Mouse (Mus musculus) midbrain, embryonic 16.5 days (tissue): ENCODE results near the gene Wnt7b. TPM values are rescaled to one million over a fixed set of nuclear protein-coding genes. Genes with fewer than 3 reads are reported as not detected.

ENCODE experiments used
- ATAC-seq: fragments of 200-750 bp; cut with Nextera tagmentation; 2 replicates; pipeline ENCODE4 v1.8.0; 2017; ENCODE audit warnings: moderate TSS enrichment
- H3K27ac ChIP-seq: fragments of 300-500 bp; sonication (generic); 2 replicates; pipeline ENCODE4 v1.5.1; 2014; ENCODE audit warnings: mild to moderate bottlenecking, low read length, mixed read lengths
- H3K27me3 ChIP-seq: fragments of 300-500 bp; sonication (generic); 2 replicates; pipeline ENCODE4 v1.6.1; 2014; ENCODE audit warnings: low read depth, low read length, mixed read lengths; ENCODE audit not compliant: control insufficient read depth, insufficient read depth
- H3K36me3 ChIP-seq: fragments of 300-500 bp; sonication (generic); 2 replicates; pipeline ENCODE4 v1.6.1; 2014; ENCODE audit warnings: mild to moderate bottlenecking, low read length, moderate library complexity, mixed read lengths; ENCODE audit not compliant: control insufficient read depth, insufficient read depth
- H3K4me1 ChIP-seq: fragments of 300-500 bp; sonication (generic); 2 replicates; pipeline ENCODE4 v1.6.1; 2014; ENCODE audit warnings: mild to moderate bottlenecking, low read length, mixed read lengths; ENCODE audit not compliant: control insufficient read depth, insufficient read depth
- H3K4me2 ChIP-seq: fragments of 300-500 bp; sonication (generic); 2 replicates; pipeline ENCODE4 v1.6.1; 2014; ENCODE audit warnings: mild to moderate bottlenecking, low read length, mixed read lengths
- H3K4me3 ChIP-seq: fragments of 300-500 bp; sonication (generic); 2 replicates; pipeline ENCODE4 v1.5.1; 2014; ENCODE audit warnings: low read depth, mild to moderate bottlenecking, low read length, moderate library complexity, mixed read lengths
- H3K9ac ChIP-seq: fragments of 300-500 bp; sonication (generic); 2 replicates; pipeline ENCODE4 v1.6.1; 2014; ENCODE audit warnings: low read depth, low read length, mixed read lengths
- H3K9me3 ChIP-seq: fragments of 300-500 bp; sonication (generic); replicated peaks from 2 replicates; pipeline ENCODE4 v1.6.1; 2014; ENCODE audit warnings: mild to moderate bottlenecking, low read length, mixed read lengths; ENCODE audit not compliant: control insufficient read depth, poor library complexity, severe bottlenecking
- WGBS: fragments of 180-500 bp; shearing (Covaris S2); extraction: QIAGEN DNeasy Blood & Tissue Kit; methylation state at CpG from one replicate; pipeline ENCODE4 v1.1.7; 2014; 5-methylcytosine and 5-hydroxymethylcytosine counted together
- polyA plus RNA-seq: library from polyadenylated mRNA; unstranded; fragments of >200 nt; fragmentation: Nextera tagmentation; extraction: Ambion mirVana; gene quantifications from 2 replicates; pipeline ENCODE4 v1.2.1, GENCODE M21; 2015

Gene Wnt7b
- polyA plus RNA-seq, 1 experiment from 2014 or later = 25.3 TPM

DNA sequence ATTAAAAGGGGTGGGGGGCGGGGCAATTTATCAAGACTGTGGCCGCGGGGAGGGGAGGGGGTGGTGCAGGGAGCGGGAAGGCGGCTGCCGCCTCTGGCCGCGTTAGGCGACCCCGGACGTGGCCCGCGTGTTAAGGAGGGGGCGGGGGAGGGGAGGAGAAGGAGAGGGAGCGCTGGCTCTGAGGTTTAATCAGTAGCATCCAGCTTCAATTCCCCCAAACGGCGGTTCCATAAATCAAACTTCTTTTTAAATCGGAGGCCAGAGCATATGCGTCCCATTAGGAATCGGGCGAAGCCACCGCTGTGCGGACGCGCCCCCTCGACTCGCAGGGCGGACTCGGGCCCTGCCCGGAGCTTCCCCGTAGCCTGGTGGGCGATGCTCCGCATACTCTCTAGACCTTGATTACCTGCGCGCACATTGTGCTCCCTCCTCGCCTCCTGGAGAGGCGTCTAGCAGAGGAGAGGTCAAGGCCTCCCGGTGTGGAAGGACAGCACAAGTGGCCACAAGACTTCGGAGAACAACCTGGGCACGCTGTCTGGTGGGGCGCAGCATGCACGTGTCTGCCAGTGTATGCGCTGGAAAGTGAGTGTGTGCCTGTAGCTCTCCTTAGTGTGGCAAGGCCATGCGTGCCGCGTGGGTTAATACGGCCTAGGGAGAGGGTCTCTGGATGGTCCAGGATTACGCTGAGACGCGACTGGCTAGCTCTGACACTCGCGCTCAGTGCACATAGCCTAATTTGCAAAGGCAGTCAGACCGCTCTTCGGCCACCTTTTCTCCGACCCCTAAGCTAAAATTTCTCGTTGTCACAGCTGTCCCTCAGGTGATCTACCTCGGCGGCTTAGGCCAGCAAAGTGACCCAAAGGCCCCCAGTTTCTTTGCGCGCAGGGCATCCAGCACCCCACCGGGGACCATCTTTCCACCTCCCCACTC is 5.5 kb downstream of the Wnt7b start:
- ATAC-seq = no peak
- Histone ChIP-seq H3K4me1 (peaks cover 38% of the 10 kb centered on the region), H3K27ac (peak overlapping the region; percentile 48), H3K27me3 (peaks cover 58% of the 10 kb centered on the region), H3K9me3 (no peaks in the 10 kb centered on the region), H3K36me3 (no peaks in the 10 kb centered on the region), H3K4me2 (peak overlapping the region; percentile 92), H3K4me3 (peak overlapping the region; percentile 47), H3K9ac (peak overlapping the region; percentile 65)
- under 1% methylated on average over 56 of the region's 61 CpGs for WGBS

DNA sequence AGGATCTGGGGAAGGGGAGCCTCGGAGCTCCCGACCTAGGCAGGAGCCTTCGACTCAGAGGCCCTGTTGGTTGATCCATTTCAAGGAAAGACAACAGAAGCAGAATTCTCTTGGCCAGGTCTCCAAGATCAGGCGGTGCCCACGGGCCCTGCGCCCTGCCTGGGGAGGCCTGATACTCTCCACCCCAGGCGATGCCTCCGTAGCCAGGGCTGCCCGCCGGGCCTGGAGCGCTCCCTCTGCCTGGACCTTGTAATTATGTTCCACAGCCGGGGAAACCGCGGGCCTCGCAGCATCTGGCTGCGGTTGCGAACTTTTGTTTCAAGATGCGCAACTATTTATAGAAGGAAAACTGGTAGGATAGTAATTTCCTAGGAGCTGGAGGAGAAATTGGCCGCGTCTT is 6.2 kb downstream of the Wnt7b start:
- H3K4me2 ChIP-seq = peak overlapping the region; percentile 92
- H3K9ac ChIP-seq = peak overlapping the region; percentile 65; the same call in 1 of the 2 replicates
- no peaks in the 10 kb centered on the region for H3K9me3 ChIP-seq
- peaks cover 32% of the 10 kb centered on the region for H3K4me1 ChIP-seq
- H3K27me3 ChIP-seq = peaks cover 54% of the 10 kb centered on the region
- 2% methylated on average over 20 of the region's 20 CpGs for WGBS
- ATAC-seq = no peak
- no peaks in the 10 kb centered on the region for H3K36me3 ChIP-seq
- peak overlapping the region; percentile 64 for H3K27ac ChIP-seq
- peak overlapping the region; percentile 47 for H3K4me3 ChIP-seq

DNA sequence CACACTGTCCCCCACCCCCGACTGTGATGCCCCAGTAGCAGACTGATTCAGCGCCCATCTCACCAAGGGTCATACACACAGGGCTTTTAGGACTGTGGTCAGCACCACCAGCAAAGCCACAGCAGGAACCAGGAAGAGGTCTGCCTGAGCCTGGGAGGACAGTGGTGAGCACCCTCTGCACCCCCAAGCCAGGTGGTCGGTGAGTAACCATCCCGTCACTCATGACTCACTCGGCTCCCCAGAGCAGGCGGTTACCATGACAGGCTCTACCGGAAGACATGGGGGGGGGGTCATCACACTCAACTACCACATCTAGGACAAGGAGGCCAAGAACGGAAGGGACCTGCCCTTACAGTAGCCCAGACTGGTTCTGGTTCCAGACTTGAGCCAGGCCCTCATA is 7.7 kb downstream of the Wnt7b start:
- ATAC-seq = no peak
- Histone ChIP-seq H3K9me3 (no peaks in the 10 kb centered on the region), H3K9ac (no peak overlapping the region), H3K4me3 (no peak overlapping the region), H3K27me3 (peaks cover 44% of the 10 kb centered on the region), H3K27ac (no peak overlapping the region), H3K4me1 (peaks cover 22% of the 10 kb centered on the region), H3K4me2 (no peak overlapping the region), H3K36me3 (no peaks in the 10 kb centered on the region)
- 77% methylated on average over 8 of the region's 8 CpGs for WGBS

- Histone ChIP-seq H3K4me2 (no peak overlapping the region), H3K9ac (no peak overlapping the region), H3K36me3 (no peaks in the 10 kb centered on the region), H3K27me3 (peaks cover 39% of the 10 kb centered on the region), H3K4me3 (no peak overlapping the region), H3K27ac (no peak overlapping the region), H3K4me1 (peaks cover 22% of the 10 kb centered on the region), H3K9me3 (no peaks in the 10 kb centered on the region)
- 69% methylated on average over 5 of the region's 5 CpGs for WGBS
- ATAC-seq = no peak
Observed at GRCm38 (mm10) chr15:85574086-85574485, 8.2 kb downstream of the Wnt7b start.

DNA sequence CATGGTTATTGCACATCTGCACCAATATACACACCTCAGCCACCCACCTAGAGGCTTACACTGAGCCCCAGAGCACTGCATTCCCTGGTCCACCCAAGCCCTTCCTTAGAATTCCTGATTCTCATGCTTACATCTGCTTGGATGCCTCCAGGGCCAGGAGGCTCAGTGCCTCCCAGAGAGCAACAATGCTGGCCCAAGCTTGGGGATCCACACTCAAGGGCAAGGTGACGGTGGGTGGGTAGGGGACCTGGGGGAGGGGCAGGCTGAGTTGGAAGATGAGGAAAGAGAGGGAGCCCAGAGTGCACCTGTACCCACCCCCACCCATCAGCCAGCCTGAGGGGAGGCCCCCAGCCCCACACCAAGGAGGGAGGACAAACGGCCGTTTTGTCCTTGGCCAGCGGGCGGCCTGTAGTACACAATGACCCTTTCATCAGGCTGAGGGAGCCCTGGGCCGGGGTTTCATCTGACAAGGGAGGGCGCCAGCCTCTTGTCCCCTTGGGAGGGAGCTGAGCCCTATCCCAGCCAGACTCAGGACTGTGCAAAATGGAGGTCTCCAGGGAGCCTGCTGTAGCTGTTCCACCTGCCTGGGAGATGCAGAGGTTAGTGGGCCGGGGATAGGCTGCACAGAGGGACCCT is 9.5 kb downstream of the Wnt7b start:
- peak; percentile 41; the same call in 1 of the 2 replicates for ATAC-seq
- Histone ChIP-seq H3K9me3 (no peaks in the 10 kb centered on the region), H3K4me1 (peaks cover 18% of the 10 kb centered on the region), H3K27ac (no peak overlapping the region), H3K36me3 (no peaks in the 10 kb centered on the region), H3K27me3 (peaks cover 27% of the 10 kb centered on the region), H3K9ac (no peak overlapping the region), H3K4me2 (no peak overlapping the region), H3K4me3 (no peak overlapping the region)
- WGBS = 24% methylated on average over 8 of the region's 8 CpGs

GRCm38 (mm10) chr15:85569995-85570734 is 12.1 kb downstream of the Wnt7b start:
- 71% methylated on average over 8 of the region's 8 CpGs for WGBS
- no peak overlapping the region for H3K4me2 ChIP-seq
- H3K36me3 ChIP-seq = no peaks in the 10 kb centered on the region
- H3K4me1 ChIP-seq = no peaks in the 10 kb centered on the region; the same call in 1 of the 2 replicates
- peaks cover 6% of the 10 kb centered on the region for H3K27me3 ChIP-seq
- H3K4me3 ChIP-seq = no peak overlapping the region
- H3K9me3 ChIP-seq = no peaks in the 10 kb centered on the region
- H3K27ac ChIP-seq = no peak overlapping the region
- no peak overlapping the region for H3K9ac ChIP-seq
- ATAC-seq = no peak

- H3K4me2 ChIP-seq = no peak overlapping the region
- H3K4me1 ChIP-seq = peaks cover 4% of the 10 kb centered on the region; the same call in 1 of the 2 replicates
- H3K27ac ChIP-seq = no peak overlapping the region; the same call in 1 of the 2 replicates
- no peaks in the 10 kb centered on the region for H3K36me3 ChIP-seq
- H3K9me3 ChIP-seq = no peaks in the 10 kb centered on the region
- H3K4me3 ChIP-seq = no peak overlapping the region
- ATAC-seq = no peak; the same call in 1 of the 2 replicates
- H3K27me3 ChIP-seq = peaks cover 2% of the 10 kb centered on the region; the same call in 1 of the 2 replicates
- WGBS = 81% methylated on average over 2 of the region's 2 CpGs
- no peak overlapping the region for H3K9ac ChIP-seq
Observed at GRCm38 (mm10) chr15:85569167-85569797, 13.0 kb downstream of the Wnt7b start.

DNA sequence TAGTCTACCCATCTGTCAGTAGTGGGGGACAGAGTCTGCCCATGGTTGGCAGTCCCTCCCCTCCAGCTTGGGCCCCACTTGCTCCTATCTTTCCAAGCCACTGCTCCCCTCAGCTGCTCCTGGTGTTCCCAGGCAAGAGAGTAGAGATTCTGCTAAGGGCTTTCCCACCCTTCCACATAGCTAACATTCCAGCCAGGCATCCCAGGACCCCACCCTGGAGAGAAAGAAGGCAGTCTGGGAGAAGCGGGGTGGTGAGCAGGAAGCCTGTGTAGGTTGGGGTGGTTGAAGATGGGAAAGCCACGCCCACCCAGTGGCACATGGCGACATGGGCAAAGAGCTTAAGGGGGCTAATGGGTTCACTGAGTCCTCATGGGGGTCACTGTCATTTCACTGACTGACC is 13.9 kb downstream of the Wnt7b start:
- H3K27me3 ChIP-seq = no peaks in the 10 kb centered on the region
- ATAC-seq = no peak
- H3K27ac ChIP-seq = no peak overlapping the region
- WGBS = 80% methylated on average over 3 of the region's 3 CpGs
- no peaks in the 10 kb centered on the region for H3K36me3 ChIP-seq
- no peak overlapping the region for H3K4me3 ChIP-seq
- no peaks in the 10 kb centered on the region for H3K9me3 ChIP-seq
- peaks cover 4% of the 10 kb centered on the region; the same call in 1 of the 2 replicates for H3K4me1 ChIP-seq
- no peak overlapping the region for H3K9ac ChIP-seq
- H3K4me2 ChIP-seq = no peak overlapping the region
